Mouse (Mus musculus) regulatory T cell (primary cell): ENCODE results near the gene Rab11fip5.

Experiments used
- in situ Hi-C: fragments of 300-600 bp; cut with MboI, MseI; formaldehyde crosslinking; loops from one replicate; pipeline ENCODE4 v1.15.1; 2025; ENCODE audit warnings: high pct_unique_total_duplicates

Gene Rab11fip5

DNA sequence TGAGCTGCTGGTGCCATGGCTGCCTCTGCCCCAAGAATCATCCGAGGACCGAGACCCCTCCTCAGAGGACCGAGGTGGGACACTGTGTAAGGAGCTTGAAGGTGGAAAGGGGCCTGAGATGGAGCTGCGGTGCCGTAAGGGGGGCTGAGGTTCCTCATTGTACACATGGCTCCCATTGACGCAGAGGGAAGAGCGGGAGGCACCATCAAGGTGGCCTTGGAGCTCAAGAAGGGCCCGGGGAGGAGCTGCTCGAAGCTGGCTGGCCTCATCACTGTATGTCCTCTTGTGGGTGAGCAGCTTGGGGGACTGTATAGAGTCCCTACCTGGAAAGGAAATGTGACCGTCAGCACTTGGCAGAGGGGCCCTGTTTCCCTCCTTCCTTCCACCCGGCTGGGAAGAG is 26.3 kb downstream of the Rab11fip5 start:
- in situ Hi-C loops, result loop anchor here (5.0 kb wide), 1 partner anchor 39 kb away; no protein-coding TSS in a partner anchor

DNA sequence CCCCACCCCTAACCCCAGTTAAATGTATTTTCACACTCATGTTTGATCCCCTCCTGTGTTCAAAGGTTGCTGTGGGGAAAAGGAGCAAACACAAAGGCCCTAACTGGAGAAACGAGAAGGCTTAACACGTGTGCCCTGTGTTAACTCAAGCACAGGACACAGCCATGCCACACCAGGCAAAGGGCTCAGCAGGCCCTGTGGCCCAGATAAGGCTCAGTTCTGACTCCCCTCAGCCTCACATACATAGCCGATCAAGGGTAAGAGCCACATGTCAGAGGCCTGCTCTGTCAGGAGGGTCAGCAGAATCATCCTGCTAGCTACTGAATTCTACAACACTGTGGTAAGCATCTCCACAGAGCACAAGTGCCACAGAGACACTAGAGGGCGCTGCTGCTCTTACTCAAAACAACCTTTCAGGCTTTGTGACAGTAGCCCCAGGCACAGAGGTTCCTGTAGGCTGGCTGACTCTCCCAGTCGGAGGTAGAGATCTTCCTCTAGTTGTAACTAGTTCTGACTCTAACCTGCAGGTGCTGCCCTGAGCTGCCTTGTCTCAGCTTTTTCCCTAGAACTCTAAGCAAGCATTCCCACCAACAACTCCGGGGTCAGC is 28.3 kb downstream of the Rab11fip5 start:
- in situ Hi-C loops, result loop anchor here (5.0 kb wide), 1 partner anchor 41 kb away; no protein-coding TSS in a partner anchor

DNA sequence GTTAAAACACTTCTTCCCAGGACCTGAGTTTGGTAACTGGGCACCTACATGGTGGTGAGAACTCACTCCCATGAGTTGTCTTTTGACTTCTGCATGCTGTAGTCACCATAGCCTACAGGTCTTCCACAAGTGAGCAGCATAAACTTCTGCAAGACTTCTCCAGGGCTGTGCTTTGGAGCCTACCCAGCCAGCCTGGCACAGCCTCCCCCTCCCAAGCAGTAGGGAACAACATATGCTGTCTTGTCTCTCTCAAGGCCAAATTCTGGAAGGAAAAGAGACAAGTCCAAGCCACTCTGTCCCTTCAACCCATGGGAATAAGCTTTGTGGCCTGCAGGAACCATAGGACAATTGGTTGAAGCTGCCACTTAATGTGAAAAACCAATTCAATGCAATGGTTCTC is 29.5 kb downstream of the Rab11fip5 start:
- in situ Hi-C loops, result loop anchor here (5.0 kb wide), 1 partner anchor 42 kb away; no protein-coding TSS in a partner anchor

DNA sequence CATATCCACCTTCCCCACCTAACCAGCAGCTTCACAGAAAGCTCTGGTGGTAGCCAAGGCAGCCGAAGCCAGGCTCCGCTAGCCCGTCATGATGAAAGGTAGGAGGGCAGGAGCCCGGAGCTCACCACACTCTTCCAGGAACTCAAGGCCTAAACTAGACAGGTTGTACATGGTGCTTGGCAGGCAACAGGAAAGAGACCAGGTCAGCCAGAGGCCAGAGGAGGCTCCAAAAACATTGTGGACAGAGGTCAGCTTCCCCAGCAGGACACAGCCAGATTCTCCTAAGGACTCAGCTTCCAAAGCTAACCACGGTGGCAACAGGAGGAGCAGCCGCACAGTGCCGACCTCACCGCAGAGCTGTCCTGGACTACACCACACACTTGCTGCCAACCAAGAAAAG is 31.4 kb downstream of the Rab11fip5 start:
- in situ Hi-C loops, result no loop called here

DNA sequence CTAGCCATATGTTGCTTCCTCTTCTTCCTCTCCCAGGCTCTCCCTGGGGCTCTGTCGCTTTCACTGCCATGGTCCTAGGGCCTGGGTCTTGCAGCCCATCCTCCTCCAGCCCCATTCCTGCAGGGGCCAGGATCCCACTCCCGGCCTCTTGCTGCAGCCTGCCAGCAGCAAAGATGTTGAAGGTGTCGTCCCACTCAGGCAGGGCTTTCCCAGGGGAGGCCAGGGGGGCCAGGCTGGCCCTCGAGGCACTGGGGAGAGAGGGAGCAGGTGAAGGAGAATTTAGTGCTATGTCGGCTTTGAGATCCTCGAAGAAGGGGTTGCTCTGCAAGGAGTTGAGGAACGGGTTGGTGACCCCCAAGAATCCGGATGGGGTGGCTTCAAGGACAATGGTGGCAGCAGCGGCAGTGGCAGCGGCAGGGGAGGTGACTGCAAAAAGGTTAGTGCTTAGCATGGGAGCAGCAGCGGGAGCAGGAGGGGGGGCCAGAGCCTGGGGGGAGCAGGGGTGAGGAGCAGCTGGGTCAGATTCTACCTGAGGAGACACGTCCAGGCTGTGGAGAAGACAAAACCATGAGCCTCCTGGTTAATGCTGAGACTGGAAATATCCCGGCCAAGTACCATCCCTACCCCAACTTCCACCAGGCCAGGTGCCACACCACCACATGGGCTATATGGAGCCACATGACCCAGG is 32.5 kb downstream of the Rab11fip5 start:
- in situ Hi-C loops, result no loop called here

DNA sequence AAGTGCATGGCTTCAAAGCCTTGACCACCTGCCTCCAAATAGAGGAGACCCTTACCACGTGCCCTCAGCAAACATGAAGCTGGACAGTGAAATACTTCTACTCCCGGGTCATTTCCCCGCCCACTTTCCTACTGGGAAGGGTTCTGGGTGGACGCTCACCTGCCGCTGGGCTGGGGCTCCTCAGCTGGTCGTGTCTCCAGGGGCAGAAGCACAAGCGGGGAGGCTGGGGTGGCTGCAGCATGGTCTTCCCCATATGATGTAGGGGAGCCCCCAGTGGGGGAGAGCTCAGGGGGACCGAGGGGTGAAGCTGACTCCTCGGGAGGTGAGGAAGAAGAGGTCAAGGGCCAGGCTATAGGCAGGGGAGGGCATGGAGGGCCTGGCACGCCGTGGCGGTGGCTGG is 34.2 kb downstream of the Rab11fip5 start:
- in situ Hi-C loops, result no loop called here

DNA sequence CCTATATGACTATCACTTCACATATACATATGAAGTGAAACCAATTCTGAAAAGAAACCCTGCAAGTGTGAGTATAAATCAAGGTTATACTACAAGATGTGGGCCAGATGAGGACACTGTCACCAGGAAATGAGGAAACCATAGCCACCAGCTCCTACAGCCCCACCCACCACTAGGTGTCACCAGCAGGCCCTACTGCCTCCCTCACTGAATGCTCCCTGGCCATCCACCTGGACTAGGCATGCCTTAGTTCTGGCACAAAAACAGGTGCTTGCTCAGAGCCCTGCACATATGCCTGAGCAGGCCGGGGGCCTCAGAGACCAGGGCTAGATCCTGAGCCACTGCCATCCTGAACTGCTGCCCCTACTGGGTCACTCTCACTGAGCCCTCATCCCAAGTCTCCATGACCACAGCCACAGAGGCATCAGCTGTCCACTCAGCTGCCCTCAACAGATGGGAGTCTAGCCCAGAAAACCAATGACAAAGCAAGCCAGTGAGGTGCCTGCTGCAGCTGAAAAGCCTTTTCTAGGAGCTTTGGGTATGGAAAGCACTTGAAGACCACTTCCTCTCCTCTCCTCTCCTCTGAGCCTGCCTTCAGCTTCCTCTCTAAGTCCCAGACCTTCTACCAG is 35.0 kb downstream of the Rab11fip5 start:
- in situ Hi-C loops, result no loop called here

DNA sequence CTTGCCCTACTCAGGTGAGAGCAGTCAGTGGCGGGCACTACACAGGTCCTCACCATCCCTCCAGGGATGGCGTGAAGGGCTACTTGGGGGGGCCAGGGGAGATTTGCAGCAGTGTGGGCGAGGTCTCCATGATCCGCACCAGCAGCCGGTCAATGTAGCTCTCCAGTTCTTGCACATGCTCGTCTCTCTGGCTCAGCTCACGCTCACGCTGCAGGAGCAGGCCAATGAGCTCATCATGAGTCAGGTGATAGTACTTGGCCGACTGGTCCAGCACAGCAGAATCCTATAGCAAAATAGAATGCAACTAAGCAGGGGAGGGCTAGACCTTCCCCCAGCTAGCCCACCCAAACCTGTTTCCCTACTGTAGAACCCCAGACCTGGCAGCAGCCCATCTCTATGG is 37.5 kb downstream of the Rab11fip5 start:
- in situ Hi-C loops, result no loop called here

DNA sequence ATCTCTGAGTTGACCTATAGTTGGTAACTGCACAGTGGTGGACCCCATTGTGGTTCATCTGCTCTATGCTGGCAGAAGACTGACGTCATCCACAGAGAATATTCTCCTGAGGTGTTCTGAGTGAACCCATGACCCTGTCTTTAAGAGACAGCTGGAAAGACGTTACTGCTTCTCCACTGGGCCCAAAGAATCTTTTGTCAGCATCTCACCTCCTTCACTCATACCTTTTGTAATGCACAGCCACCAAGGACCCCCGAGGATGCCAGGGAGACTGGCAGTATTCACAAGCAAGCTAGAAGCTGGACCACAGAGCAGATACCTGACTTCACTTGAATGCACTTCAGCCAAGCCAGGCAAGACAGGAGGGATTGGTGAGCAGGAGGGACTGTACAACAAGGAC is 39.1 kb downstream of the Rab11fip5 start:
- in situ Hi-C loops, result no loop called here

DNA sequence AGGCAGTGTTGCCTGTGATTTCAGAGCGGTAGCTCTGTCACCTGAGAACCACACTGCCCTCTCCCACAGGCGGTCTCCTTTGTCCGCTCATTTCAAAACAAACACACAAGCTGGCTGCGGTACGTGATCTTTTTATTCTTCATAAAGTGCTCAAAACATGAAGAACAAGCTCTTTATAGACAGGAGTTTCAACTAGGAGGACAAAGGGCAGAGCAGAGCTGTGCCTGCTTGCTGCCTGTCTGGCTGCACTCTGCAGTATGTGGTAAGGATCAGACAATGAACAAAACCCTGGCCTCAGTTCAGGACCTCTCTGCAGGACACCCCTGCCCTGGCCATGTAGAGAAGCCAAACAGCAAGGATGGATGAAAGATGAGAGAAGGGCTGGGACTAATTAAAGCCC is 39.6 kb downstream of the Rab11fip5 start:
- in situ Hi-C loops, result no loop called here

DNA sequence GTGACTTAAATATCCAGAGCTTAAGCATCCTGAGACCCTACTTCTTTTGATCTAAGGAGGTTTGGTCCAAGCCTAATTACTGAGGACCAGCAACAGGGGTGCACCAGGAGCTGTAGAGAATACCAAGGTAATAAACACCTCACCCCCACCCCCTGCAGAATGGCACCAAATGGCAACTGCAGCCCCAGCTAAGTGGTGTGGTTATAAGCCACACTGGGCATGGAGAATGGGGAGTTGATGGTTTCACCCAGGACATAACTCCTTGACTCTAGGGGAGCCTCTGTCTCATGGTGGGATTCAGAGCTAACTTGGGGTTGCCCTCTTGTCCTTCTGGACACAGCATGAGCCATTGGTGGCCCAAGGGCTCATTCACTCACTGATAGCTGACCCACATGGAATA is 40.2 kb downstream of the Rab11fip5 start:
- in situ Hi-C loops, result no loop called here

DNA sequence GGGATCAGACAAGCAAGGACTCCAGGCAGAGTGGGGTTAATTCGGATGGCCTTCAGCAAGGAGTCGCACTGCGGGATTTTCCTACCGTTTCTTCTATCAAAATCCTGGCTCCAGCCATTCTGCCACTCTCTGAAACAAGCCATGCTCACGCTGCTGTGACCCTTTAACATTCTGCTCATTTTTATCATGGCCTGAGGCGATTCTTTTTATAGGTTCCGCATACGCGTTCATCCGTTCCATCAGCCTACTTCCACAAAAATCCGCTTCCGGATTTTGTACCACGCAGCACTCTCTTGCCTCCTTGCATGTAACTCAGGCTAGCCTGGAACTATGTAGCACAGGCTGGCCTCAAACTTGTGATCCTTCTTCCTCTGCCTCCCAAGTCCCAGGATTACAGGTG is 40.7 kb downstream of the Rab11fip5 start:
- in situ Hi-C loops, result no loop called here

DNA sequence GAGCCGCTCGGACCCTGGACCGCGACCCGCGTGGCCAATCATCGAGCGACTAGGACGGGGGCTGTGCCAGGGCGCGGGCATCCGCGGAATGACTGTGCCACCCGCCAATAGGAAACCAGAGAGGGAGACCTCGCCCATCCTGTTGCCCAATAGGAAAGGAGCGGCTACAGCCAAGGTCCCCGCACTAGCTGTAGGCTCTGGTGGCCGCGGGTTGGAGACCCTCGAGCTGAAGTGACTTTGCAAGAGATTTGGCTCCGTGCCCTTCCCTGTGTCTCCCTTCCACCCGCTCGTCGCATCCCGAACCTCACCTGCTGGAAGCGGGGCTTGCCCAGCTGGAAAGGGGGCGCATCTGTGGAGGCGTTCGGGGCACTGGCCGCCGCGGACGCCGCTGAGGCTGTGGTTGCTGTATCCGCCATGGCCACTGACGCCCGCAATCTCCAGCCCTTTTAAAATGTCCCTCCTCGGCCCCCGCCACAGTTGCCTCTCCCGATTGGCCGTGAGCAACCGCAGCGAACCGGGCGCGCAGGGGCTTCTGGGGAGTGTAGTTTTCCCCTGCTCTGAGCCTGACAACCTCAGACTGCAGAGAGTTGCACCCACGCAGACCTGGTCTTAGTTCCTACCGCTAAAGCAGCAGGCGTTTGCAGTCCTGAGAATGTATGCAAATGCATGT is 41.3 kb downstream of the Rab11fip5 start, which contains the start of gene Sfxn5:
Gene Sfxn5 (minus strand): TSS at position 423 of the 670 bp plus-strand sequence.
- in situ Hi-C loops, result no loop called here

DNA sequence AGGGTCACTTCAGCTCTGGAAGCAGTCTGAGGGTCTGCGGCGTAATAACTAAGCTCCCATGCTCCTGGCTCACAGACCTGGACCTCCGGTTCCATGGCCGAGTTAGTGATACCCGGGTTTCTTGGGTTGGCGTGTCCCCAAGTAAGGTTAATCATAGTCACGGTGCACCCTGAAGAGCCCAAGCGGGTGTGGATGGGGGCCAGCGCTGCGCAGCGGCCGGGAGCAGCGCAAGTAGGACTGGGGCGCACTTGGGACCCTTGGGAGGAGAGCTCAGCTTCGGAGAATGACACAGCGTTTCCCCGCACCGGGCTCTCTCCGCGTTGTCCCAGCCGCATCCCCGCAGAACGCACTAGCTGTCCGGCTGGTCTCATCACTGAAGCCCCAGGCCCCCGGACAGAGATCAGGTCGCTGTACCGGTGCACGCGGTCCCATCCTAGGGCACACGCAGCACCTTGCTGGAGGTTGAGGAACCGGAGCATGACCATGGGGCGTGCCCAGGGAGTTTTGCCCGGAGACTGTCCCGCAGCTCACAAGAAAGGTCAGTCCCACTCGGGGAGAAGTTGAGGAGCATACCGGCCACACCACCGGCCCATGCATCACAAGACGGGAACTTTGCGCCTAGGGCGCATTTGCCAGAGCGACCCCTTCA is 42.0 kb downstream of the Rab11fip5 start:
- in situ Hi-C loops, result no loop called here

DNA sequence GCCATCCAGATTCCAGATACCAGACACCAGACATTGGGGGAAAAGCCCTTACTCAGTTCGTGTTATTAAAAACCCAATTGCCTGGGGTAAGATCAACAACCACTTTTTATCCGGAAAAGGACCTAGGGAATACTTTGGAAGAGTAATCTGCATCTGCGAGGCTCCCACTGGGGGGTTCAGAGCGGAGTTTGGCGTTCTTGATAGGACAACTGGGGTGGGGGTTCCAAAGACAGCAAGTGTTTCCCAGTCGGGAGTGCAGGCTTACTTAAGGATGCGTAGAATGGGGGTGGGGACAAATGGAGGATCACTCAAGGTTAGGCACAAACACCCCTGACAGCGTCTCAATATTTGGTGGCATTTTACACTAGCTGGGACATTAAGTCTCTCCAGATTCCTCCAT is 42.7 kb downstream of the Rab11fip5 start:
- in situ Hi-C loops, result no loop called here

DNA sequence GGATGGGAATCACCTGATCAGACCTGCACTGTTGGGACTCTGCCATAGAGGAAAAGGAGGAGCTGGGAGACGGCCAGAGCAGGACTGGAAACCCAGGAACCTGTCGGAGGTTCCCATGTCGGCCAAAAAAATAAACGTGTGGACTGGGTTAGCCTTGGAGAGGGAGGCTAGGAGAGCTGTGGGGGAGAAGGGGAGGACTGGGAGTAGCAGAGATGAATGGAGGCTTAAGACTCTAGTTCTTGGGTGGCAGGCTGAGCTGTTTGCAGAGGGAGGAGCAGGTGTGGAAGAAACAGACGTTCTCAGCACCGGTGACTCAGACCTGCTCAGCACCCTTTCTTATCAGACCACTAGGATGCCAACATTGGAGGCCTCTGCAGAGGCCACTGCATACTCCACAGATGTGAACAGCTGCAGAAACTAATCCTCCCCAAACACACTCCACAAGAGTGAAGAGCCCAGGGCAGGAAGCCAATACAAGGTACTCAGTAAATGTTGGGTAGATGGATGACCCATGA is 43.2 kb downstream of the Rab11fip5 start:
- in situ Hi-C loops, result no loop called here

DNA sequence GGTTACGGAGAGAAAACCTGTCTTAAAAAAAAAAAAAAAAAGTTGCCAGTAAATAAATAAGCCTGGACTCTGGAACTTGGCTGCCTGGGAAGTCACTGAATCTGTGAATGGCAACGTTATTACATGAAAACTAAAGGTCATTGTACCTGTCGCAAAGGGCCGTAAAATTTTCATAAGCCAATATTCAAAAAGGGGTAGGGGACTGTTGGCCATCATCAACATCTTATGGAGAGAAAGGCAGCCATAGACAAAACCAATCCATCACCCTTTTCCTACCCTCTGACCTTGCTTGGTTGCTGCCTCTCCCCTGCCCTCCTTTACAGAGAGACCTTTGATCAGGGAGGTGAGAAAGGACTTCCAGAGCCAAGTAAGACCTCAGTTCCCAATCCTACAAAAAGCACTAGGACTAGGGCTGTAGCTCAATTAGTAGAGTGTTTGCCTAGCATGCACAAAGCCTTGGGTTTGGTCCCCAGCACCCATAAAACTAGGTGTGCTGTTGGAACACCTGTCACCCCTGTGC is 44.7 kb downstream of the Rab11fip5 start:
- in situ Hi-C loops, result no loop called here

DNA sequence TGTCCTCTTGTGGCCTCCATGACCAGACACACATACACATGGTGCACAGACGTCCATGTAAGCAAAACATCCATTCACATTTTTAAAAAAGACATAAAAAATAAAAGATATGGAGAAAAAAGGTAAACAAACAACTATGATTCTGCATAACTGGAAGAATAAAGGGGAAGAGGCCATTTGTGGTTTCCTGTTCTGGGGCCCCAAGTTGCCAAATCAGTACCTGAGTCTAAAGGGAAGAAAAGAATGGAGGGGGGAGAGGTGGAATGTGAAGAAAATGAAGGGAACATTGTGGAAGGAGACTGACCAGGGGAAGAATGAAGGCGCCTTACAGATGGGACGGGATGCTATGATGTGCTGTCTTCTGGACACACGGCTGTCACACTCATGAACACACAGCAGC is 47.9 kb downstream of the Rab11fip5 start:
- in situ Hi-C loops, result no loop called here

DNA sequence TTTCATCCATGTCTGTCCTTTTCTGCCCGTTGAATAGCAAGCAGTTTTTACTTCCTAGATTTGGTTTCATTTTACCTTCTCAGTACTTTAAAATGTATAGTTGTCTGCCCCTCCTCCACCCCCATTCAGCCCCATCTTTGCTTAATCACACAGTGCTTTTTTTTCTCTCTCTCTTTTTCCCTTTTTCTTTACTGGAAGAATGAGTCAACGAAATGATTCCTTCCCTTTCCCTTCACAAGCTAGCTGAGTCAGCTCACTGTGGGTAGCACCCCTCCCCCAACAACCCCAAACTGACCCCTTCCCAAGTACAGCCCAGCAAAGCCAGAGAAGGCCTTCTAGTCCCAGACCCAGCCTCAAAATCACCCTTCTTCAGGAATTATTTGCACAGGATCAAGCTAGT is 49.3 kb downstream of the Rab11fip5 start:
- in situ Hi-C loops, result no loop called here

DNA sequence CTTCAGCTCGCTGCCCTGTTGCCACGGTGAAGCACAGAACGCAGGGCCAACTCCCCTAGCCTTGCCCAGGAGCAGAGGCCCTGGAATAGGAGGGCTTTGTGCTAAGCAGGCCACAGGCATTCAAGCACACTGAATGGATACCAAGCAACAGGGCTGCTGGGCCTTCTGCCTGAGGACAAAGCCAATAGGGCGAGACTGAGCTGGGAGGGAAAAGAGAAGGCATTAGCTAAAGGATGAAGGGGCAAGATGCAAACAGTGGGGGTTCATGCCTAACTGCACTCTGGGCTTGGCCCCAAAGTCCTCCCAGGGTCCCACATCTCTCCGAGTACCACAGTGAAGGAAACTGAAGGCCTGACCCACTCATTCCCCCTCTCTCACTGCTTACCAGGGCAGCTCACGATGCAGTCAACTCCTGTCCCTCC is 54.0 kb downstream of the Rab11fip5 start:
- in situ Hi-C loops, result no loop called here

DNA sequence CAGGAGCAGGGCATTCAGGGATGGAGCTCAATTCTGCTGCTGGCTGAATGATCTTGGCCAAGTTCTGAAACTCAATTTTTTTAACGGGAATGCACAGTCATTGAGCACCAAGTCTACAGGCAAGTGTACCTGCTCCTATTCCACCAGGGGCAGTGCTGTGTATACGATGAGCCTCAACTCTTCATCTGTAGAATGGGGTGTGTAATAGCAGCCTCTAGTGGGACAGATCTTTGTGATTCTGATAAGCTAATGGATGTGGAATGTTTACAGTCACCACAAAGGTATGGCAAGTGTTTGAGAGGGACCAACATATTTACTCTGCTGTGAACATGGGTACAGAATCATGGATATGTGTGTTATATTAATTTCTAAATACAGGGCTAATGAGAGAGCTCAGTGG is 58.2 kb downstream of the Rab11fip5 start:
- in situ Hi-C loops, result no loop called here
